Mouse (Mus musculus) WW6 (cell line): ENCODE data around the gene Nbeal2.

Experiments
- DNase-seq: peaks from one replicate; pipeline ENCODE4 v3.0.0-alpha.2; 2013; ENCODE audit warnings: low read depth, low spot score

Nbeal2 gene

GRCm38 (mm10) chr9:110583521-110583920 is 70.4 kb downstream of the Nbeal2 start:
- no peak for DNase-seq

- DNase-seq: no peak
Measured at GRCm38 (mm10) chr9:110582161-110582560, 71.8 kb downstream of the Nbeal2 start.
